Mouse (Mus musculus): ENCODE measurements around the gene Ccno. TPM values are rescaled to one million over a fixed set of nuclear protein-coding genes. Genes with fewer than 3 reads are reported as not detected.

Ccno gene
- 10.8 and 13.1 TPM in 2 replicates for total RNA-seq (2012; rRNA removed)

DNA sequence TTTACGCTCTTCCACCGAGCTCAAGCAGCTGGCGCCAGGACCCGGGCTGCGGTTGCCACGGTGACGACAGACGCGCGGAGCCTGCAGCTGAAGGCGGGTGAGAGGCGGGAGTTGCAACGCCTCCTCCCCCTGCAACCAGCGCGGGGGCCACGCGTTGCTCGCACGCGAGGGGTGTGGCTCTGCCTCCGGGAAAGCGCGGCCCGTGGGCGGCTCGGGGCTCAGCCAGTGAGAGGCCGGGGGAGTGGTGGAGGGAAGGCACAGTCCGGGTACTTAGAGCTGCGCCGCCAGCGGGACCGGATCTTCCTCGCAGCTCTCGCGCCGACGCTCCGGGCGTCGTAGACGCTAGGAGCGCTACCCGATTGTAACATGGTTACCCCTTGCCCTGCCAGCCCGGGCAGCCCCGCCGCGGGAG, at the start of gene Ccno:
TSS of gene Ccno (plus strand) at position 271 of the 412 bp plus-strand sequence.
- H3K27ac ChIP-seq (ENCODE audit: insufficient read depth, low read depth, low read length, poor library complexity, severe bottlenecking) = no peak within 1 kb of the TSS
- H3K4me1 ChIP-seq (ENCODE audit: control insufficient read depth in 2 of 2, insufficient read depth in 2 of 2, low read length in 2 of 2, poor library complexity in 1 of 2) = peaks cover 3 to 5% of the 10 kb centered on the region in 2 experiments; a peak in 3 of 4 replicates
- H3K9ac ChIP-seq (ENCODE audit: insufficient read depth, low read depth, low read length, poor library complexity, severe bottlenecking) = peak within 1 kb of the TSS; percentile 70
- peak; percentile 82 for DNase-seq (ENCODE audit: low read depth, low spot score)
- H3K4me3 ChIP-seq (ENCODE audit: insufficient read depth in 1 of 2, low read depth in 1 of 2, low read length in 2 of 2, poor library complexity in 1 of 2, severe bottlenecking in 1 of 2) = peak within 1 kb of the TSS; percentile 74 to 76
- in situ Hi-C loops (cut with MboI; ENCODE audit: low sequenced_read_pairs in 2 of 2, unreplicated experiment in 2 of 2) = no loop called here
- H3K36me3 ChIP-seq (ENCODE audit: control insufficient read depth, insufficient read depth, low read length, poor library complexity, severe bottlenecking) = peaks cover 3% of the 10 kb centered on the region; the same call in 1 of the 2 replicates
- H3K9me3 ChIP-seq (ENCODE audit: control insufficient read depth, insufficient read depth, low read depth, low read length) = no peaks in the 10 kb centered on the region
- TF ChIP-seq HCFC1 (IDR thresholded peaks at IDR 0.05; ENCODE audit: borderline replicate concordance, insufficient read depth, low read length) (peak; percentile 13; the same call in 1 of the 2 replicates), MAFK (IDR thresholded peaks at IDR 0.05; ENCODE audit: insufficient read depth, low read depth, low read length) (no peak)

DNA sequence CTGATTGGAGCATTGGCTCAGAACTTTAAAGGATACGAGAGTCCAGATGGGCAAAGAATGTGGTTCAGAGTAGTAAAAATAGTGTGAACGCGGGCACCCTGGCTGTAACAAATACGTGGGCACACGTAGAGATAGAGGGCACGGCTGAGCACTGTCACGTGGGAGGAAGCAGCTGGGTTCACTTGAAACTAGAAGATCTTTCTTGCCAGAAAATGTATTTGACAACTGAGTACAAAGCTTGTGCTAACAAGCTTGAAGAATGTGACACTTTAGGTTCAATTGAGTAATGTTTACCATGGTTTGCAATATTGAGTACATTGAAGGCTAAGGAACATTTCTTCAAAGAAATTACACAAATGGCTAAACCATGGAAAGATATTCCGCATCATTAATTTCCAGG, 49.5 kb upstream of the Ccno start:
- H3K4me3 ChIP-seq (ENCODE audit: insufficient read depth in 1 of 2, low read depth in 1 of 2, low read length in 2 of 2, poor library complexity in 1 of 2, severe bottlenecking in 1 of 2) = no peak overlapping the region
- no peaks in the 10 kb centered on the region for H3K9me3 ChIP-seq (ENCODE audit: control insufficient read depth, insufficient read depth, low read depth, low read length)
- no peak for TF ChIP-seq ZNF384 (IDR thresholded peaks at IDR 0.05; ENCODE audit: low read depth, low read length)
- peaks cover 18% of the 10 kb centered on the region; the same call in 1 of the 2 replicates for H3K36me3 ChIP-seq (ENCODE audit: control insufficient read depth, insufficient read depth, low read length, poor library complexity, severe bottlenecking)
- H3K27ac ChIP-seq (ENCODE audit: insufficient read depth, low read depth, low read length, poor library complexity, severe bottlenecking) = no peak overlapping the region
- no peaks in the 10 kb centered on the region for H3K4me1 ChIP-seq (ENCODE audit: control insufficient read depth in 2 of 2, insufficient read depth in 2 of 2, low read length in 2 of 2, poor library complexity in 1 of 2)
- in situ Hi-C loops (cut with MboI; ENCODE audit: low sequenced_read_pairs in 2 of 2, unreplicated experiment in 2 of 2) = no loop called here
- H3K9ac ChIP-seq (ENCODE audit: insufficient read depth, low read depth, low read length, poor library complexity, severe bottlenecking) = no peak overlapping the region
- no peak for DNase-seq (ENCODE audit: low read depth, low spot score)

DNA sequence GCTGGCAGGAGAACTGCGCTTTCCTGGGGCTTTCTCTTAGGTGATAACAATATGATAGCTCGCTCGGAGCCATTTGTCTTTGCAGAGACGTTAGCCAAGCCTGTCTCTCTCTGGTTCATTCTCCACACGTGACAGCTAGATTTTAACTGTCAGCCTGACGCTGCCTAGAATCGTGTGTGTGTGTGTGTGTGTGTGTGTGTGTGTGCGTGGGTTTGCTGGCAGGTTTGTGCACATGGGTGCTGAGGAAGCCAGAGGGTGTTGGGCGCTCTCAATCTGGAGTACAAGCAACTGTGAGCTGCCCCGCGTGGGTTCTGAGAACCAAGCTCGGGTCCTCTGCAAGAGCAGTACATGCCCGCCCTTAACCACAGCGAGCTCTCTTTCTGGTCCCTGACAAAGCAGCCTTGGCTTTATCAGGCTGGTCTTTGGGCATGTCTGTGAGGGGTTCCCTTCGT, 45.7 kb upstream of the Ccno start:
- Histone ChIP-seq H3K4me1 (ENCODE audit: control insufficient read depth in 2 of 2, insufficient read depth in 2 of 2, low read length in 2 of 2, poor library complexity in 1 of 2) (no peaks in the 10 kb centered on the region), H3K9ac (ENCODE audit: insufficient read depth, low read depth, low read length, poor library complexity, severe bottlenecking) (no peak overlapping the region), H3K27ac (ENCODE audit: insufficient read depth, low read depth, low read length, poor library complexity, severe bottlenecking) (no peak overlapping the region), H3K36me3 (ENCODE audit: control insufficient read depth, insufficient read depth, low read length, poor library complexity, severe bottlenecking) (peaks cover 22% of the 10 kb centered on the region; the same call in 1 of the 2 replicates), H3K4me3 (ENCODE audit: insufficient read depth in 1 of 2, low read depth in 1 of 2, low read length in 2 of 2, poor library complexity in 1 of 2, severe bottlenecking in 1 of 2) (no peak overlapping the region), H3K9me3 (ENCODE audit: control insufficient read depth, insufficient read depth, low read depth, low read length) (no peaks in the 10 kb centered on the region)
- DNase-seq (ENCODE audit: low read depth, low spot score) = no peak
- TF ChIP-seq ZC3H11A (IDR thresholded peaks at IDR 0.05; ENCODE audit: borderline replicate concordance, low read depth, low read length) = no peak
- TF ChIP-seq ZNF384 (IDR thresholded peaks at IDR 0.05; ENCODE audit: low read depth, low read length) = no peak
- no peak for TF ChIP-seq MAFK (IDR thresholded peaks at IDR 0.05; ENCODE audit: insufficient read depth, low read depth, low read length)
- no peak for TF ChIP-seq CHD2 (IDR thresholded peaks at IDR 0.05; ENCODE audit: low read depth, low read length)
- TF ChIP-seq HCFC1 (IDR thresholded peaks at IDR 0.05; ENCODE audit: borderline replicate concordance, insufficient read depth, low read length) = no peak
- in situ Hi-C loops (cut with MboI; ENCODE audit: low sequenced_read_pairs in 2 of 2, unreplicated experiment in 2 of 2) = no loop called here

DNA sequence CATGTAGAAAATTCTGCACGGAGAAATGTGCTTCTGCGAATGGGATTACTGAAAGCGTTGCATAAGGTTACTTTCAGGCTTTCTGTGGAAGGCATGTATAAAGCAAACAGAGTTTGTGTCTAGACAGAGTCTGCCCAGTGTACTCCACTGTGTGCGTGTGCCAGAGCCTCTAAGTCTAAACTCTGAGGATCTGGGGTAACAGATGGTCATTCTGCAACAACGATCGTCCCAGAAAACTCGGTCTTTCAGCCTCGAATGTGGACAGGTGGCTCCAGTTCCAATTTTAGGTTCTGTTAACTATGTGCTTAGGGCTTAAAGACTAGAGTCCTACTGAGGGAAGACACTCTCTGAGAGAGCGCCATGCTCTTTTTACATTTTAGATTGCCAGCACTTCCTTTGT, 42.3 kb upstream of the Ccno start:
- Histone ChIP-seq H3K9me3 (ENCODE audit: control insufficient read depth, insufficient read depth, low read depth, low read length) (no peaks in the 10 kb centered on the region), H3K4me3 (ENCODE audit: insufficient read depth in 1 of 2, low read depth in 1 of 2, low read length in 2 of 2, poor library complexity in 1 of 2, severe bottlenecking in 1 of 2) (no peak overlapping the region), H3K9ac (ENCODE audit: insufficient read depth, low read depth, low read length, poor library complexity, severe bottlenecking) (no peak overlapping the region), H3K36me3 (ENCODE audit: control insufficient read depth, insufficient read depth, low read length, poor library complexity, severe bottlenecking) (peaks cover 27% of the 10 kb centered on the region), H3K27ac (ENCODE audit: insufficient read depth, low read depth, low read length, poor library complexity, severe bottlenecking) (no peak overlapping the region), H3K4me1 (ENCODE audit: control insufficient read depth in 2 of 2, insufficient read depth in 2 of 2, low read length in 2 of 2, poor library complexity in 1 of 2) (no peaks in the 10 kb centered on the region)
- in situ Hi-C loops (cut with MboI; ENCODE audit: low sequenced_read_pairs in 2 of 2, unreplicated experiment in 2 of 2) = no loop called here
- DNase-seq (ENCODE audit: low read depth, low spot score) = no peak
- TF ChIP-seq ZNF384 (IDR thresholded peaks at IDR 0.05; ENCODE audit: low read depth, low read length) (no peak), MAFK (IDR thresholded peaks at IDR 0.05; ENCODE audit: insufficient read depth, low read depth, low read length) (no peak), CHD2 (IDR thresholded peaks at IDR 0.05; ENCODE audit: low read depth, low read length) (no peak), HCFC1 (IDR thresholded peaks at IDR 0.05; ENCODE audit: borderline replicate concordance, insufficient read depth, low read length) (no peak), ZC3H11A (IDR thresholded peaks at IDR 0.05; ENCODE audit: borderline replicate concordance, low read depth, low read length) (no peak)

GRCm38 (mm10) chr13:112945900-112946299, 41.7 kb upstream of the Ccno start:
- H3K9ac ChIP-seq (ENCODE audit: insufficient read depth, low read depth, low read length, poor library complexity, severe bottlenecking) = no peak overlapping the region
- H3K36me3 ChIP-seq (ENCODE audit: control insufficient read depth, insufficient read depth, low read length, poor library complexity, severe bottlenecking) = peaks cover 28% of the 10 kb centered on the region
- no peak for TF ChIP-seq ZNF384 (IDR thresholded peaks at IDR 0.05; ENCODE audit: low read depth, low read length)
- TF ChIP-seq HCFC1 (IDR thresholded peaks at IDR 0.05; ENCODE audit: borderline replicate concordance, insufficient read depth, low read length) = no peak
- TF ChIP-seq MAFK (IDR thresholded peaks at IDR 0.05; ENCODE audit: insufficient read depth, low read depth, low read length) = no peak
- TF ChIP-seq ZC3H11A (IDR thresholded peaks at IDR 0.05; ENCODE audit: borderline replicate concordance, low read depth, low read length) = no peak
- no peak for TF ChIP-seq CHD2 (IDR thresholded peaks at IDR 0.05; ENCODE audit: low read depth, low read length)

More at GRCm38 (mm10) chr13:112945900-112946299, 41.7 kb upstream of the Ccno start:
- H3K27ac ChIP-seq (ENCODE audit: insufficient read depth, low read depth, low read length, poor library complexity, severe bottlenecking) = no peak overlapping the region
- no peaks in the 10 kb centered on the region for H3K9me3 ChIP-seq (ENCODE audit: control insufficient read depth, insufficient read depth, low read depth, low read length)
- no peaks in the 10 kb centered on the region for H3K4me1 ChIP-seq (ENCODE audit: control insufficient read depth in 2 of 2, insufficient read depth in 2 of 2, low read length in 2 of 2, poor library complexity in 1 of 2)
- H3K4me3 ChIP-seq (ENCODE audit: insufficient read depth in 1 of 2, low read depth in 1 of 2, low read length in 2 of 2, poor library complexity in 1 of 2, severe bottlenecking in 1 of 2) = no peak overlapping the region
- no peak for DNase-seq (ENCODE audit: low read depth, low spot score)
- in situ Hi-C loops (cut with MboI; ENCODE audit: low sequenced_read_pairs in 2 of 2, unreplicated experiment in 2 of 2) = no loop called here

All from ES-E14 (cell line).